Mouse (Mus musculus) kidney, postnatal 25 days (tissue): ENCODE results near the gene Pld2.
"Not testable (repeated sequence)": the region's sequence is repeated elsewhere in the genome, so short reads cannot be mapped to it uniquely, and the experiment has no call there.

Source experiments
- DNase-seq, 2 experiments: peaks; one replicate each; pipeline ENCODE4 v3.0.0; 2021; ENCODE audit warnings: mixed read lengths in 2 of 2

The Pld2 gene

DNA sequence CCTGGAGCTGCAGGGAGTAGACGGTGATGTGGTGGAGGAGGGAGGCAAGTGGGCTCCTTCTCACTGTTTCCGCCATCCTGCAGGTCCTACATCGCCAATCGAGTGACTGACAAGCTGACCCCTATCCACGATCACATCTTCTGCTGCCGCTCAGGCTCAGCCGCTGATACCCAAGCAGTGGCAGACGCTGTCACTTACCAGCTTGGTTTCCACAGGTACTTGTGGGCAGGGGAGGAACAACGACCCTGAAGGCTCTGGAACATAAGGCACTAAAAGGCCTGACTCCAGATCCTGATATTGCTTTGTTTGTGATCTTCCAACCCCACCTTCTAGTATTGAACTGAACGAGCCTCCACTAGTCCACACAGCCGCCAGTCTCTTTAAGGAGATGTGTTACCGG, 13.7 kb upstream of the Pld2 start:
- no peak for DNase-seq

DNA sequence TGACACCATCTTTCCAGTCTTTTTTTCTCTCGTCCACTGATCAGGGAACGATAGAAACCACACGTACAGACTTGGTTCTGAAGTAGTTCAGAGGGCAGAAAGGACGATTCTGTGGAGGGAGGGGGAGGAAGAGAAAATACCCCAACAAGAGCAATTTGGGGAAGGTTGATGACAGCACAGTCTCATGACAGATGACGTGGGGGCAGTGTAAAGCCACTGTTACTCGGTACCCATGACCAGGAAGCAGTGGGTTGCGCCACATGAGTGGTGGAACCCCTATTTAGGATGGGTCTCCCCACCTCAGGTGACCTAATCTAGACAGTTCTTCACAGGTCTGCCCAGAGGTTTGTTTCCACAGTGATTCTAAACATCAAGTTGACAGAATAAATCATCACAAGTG, 11.3 kb upstream of the Pld2 start:
- no peak for DNase-seq

DNA sequence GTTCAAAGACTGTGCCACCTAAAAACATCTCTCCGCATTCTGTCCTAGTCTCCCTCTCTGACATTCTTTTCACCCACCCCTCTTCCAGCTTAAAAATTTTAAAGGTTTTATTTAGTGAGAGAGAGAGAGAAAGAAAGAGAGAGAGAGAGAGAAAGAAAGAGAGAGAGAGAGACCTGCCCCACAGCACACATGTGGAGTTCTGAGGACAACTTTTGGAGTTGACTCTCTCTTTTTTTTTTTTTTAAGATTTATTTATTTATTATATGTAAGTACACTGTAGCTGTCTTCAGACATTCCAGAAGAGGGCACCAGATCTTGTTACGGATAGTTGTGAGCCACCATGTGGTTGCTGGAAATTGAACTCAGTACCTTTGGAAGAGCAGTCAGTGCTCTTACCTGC, 8.8 kb upstream of the Pld2 start:
- DNase-seq: not testable (repeated sequence)

DNA sequence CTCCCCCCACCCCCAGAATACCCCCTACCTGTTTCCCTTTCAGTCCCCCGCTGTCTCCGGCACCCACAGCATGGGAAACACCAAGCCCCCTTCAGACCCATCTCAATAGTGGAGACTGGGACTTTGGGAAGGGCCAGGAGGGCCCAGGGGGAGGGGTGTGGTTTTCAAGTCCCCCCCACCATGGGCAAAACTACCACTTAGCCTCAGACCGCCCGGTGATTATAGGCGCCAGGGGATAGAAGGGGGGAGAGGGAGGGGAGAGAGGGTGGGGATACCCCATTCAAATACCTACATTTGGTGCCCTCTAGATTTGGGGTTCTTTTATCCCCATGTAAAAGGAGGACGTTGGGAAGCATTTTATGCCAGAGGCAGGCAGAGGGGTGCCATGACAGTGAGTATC, 7.0 kb upstream of the Pld2 start, which contains the start of gene Gm40193:
Gene Gm40193, minus strand, starts transcription at position 101 of the 400 bp plus-strand sequence.
- no peak for DNase-seq

DNA sequence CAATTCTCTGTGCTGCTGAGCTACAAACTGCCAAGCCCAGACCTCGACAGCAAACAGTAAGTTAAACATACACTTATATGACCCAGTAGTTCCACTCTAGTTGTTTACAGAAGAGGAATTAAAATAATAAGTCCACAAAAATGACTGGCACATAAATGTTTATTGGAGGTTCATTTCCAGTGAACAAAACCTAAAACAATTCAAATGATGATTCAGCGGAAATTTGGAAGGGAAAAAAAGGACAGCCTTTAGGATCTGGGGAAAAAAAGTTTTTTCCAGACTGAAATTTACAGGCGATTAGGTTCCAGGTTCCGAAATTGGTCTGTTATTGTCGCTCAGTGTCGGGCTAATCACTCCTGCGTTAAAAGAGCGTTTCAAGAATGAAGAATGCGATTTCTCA, 441 bp upstream of the Pld2 start:
- no peak for DNase-seq

DNA sequence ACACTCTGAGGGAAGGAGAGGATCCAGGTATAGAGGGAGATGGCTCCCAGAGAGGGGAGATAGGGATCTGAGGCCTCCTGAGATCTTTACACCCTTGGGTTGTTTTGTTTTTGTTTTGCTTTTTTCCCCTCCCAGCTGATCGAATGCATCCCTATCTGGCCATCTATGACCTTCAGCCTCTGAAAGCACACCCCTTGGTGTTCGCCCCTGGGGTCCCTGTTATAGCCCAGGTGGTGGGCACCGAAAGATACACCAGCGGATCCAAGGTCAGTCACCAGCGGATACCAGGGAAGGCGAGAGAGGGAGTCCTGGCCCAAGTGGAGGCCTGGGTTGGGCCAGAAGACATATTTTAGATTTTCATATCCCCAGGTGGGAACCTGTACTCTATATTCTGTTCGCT, 1.1 kb downstream of the Pld2 start:
- no peak for DNase-seq

DNA sequence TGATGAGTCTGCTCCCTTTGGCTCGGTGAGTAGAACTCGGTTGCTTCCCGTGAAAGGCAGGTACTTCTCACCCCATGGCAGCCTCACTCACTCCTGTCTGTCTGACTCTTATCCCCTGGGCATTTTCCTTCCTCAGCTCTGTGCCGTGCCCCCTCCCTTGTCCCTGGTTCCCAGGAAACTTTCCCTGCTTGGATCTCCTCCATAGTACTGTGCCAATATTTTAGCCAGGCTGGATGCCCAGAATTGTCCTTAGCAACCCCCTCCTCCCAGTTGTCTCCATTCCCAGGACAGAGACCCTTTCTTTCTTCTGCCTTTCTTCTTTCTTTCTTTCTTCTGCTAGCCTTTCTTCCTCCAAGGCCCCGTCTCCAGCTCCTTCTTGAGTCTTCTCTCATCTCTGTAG, 1.6 kb downstream of the Pld2 start:
- no peak for DNase-seq

DNA sequence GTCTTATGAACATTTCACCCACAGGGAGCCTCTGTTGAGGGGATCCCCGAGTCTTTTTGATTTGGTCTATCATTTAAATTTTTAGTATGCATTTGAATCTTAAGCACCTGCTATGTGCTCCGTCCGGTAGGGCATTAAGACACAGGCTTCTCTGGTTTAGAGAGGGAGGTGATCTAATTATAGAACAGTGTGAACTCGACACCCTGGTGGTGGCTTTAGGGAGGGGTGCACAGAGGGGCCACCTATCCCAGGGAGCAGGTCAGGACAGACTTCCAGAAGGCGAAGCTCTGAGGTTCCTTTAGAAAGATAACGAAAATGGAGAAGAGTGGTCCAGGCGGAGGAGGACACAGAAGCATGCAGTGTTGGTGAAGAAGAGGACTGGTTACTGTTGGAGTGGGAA, 4.6 kb downstream of the Pld2 start:
- DNase-seq: no peak

DNA sequence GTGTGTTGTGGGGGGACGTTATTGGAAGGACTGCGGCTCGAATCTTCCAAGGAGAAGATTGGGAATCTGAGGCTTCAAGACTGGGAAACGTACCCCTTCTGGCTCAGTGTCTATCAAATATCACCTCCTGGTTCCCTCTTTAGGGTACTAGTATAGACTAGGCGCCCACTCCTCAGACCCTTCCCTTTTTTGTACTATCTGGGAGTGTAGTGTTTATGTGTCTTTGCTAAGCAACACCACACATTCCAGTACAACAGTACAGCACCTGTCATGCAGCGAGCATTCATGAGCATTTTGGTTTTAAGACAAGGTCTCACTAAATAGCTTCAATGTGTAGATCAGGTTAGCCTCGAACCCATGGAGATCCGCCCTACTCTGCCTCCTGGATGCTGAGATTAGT, 11.7 kb downstream of the Pld2 start:
- DNase-seq: no peak

DNA sequence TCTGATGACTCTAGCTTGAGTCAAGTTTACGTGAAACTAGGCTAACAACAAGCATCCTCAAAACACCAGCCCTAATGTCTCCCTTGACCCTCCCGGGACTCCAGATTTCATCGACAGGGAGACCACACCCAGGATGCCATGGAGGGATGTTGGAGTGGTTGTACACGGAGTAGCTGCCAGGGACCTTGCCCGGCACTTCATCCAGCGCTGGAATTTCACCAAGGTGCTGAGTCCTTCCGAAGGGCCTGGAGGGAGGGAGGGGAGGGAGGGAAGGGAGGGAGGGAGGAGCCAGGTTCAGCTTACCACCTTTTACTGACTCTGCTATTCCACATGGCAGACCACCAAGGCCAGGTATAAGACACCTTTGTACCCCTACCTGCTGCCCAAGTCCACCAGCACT, 14.1 kb downstream of the Pld2 start:
- no peak for DNase-seq

DNA sequence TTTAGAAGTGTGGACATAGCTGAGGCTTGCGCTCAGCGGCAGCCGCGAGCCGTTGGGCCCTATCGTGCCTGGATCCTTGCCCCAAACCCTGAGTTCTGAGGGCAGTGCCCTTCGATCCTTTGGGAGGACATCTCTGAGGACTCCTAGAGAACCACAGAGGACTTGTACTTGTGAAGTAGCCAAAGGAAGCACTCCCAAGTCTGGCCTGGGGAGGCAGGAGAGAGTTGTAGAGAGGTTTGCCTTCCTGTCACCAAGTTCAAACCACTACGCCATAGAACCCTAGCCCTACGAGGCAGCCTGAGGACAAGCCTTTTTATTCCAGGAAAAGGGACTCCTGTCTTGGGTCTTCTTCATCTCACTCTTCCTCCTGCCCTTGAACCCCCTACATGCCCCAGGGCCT, 17.7 kb downstream of the Pld2 start:
- DNase-seq: no peak

DNA sequence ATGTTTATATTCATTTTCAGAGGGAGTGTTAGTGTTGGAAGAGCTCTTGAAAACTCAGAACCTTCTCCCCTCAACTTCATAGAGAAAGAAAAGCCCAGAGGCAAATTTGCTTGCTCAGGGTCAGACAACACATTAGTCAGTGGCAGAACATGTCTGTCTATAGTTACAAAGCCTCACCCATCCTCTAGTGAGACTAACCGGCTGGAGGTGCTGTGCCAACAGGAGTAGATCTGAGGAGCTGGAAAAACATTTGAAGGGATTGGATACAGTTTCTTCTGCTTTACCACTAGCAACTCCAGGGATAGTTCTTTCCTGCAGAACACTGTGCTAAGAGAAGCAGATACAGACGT, 22.0 kb downstream of the Pld2 start:
- DNase-seq: no peak

DNA sequence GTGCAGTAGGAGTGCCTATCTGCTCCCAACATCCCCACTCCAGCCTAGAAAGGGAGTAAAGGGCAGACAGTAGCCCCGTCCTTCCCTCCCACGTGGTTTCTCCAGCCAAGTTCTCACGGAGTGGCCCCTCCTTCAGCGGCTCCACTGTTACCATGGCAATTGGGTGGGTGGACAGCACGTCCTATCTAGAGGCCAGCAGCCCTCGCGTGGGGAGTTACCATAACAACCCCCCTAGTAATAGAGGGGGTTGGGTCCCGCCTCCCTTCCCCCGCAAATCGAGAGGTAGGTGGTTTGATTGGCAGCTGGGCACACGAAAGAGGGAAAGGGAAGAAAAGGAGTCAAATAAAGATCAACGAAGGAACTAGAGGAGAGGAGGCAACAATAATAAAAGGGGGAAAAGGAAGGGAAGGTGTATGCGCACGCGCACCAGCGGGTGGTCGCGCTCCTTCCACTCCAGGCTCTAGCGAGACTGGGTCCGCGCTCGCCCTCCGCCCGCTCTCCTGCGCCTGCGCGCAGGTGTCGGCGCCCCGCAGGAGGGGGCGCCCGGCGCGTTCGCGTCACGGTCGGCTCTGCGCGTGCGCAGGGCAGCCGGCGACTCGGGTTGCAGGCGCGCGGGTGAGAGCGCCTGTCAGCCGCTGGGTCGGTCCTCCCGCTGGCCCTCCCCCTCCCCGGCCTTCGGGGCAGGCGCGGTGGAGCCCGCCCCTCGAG, 22.6 kb downstream of the Pld2 start, which contains the start of gene Mink1:
Gene Mink1, plus strand, starts transcription at position 595 of the 708 bp plus-strand sequence.
- DNase-seq: peak; percentile 89 to 97

DNA sequence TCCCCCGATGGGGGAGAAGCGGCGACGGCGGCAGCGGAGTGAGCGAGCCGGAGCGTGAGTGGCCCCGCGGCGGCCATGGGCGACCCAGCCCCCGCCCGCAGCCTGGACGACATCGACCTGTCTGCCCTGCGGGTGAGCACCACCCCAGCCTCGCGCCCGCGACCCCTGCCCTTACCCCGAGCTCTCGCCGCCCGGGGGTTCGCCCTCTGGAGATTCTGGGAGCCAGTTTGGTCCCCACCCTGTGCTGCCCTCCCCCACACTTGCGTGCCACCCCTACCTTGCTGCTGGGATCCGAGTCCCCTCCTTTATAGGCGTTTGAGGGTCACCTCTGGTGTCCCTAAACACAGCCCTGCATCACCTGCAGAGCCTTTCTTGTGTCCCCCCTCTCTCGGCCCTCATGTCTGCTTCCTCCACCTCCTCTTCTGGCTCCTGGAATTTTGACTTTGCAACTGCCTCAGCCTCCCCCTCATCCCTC, 23.2 kb downstream of the Pld2 start:
- no peak for DNase-seq

DNA sequence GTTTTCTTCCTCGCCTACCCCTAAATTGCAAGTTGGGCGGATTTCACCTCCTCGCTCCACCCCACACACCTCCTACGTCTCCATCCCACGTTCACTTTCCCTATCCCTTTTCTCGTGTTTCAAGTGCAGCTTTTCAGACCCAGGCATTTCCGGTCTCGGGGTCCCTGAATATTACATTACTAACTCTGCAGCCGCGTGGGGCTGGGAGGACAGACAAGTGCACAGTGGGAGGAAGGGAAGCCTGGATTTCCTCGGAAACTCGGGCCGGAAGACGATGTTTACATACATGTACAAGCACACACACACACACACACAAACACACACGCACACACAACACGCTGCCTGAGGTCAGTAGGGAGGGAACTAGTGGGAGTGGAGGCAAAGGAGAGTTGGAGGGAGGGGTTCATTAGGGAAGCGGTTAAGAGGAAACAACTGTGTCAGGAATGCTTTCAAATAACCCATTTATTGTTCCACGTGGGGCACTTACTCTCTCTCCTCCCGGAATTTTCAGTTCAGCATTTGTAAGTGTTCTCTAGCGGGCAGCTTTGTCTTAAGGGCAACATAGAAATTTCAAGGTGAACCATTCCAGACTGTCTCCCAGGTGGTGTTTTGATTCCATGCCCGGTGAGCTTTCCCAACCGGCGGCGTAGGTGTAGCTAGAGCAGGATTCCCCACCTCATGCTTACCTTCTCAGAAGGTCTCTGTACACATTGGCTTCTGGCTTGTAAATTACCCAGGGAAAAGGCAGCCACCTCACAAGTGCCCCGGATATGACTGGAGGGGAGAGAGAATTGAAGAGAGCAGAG, 23.8 kb downstream of the Pld2 start:
- DNase-seq: peak; percentile 54 to 70

DNA sequence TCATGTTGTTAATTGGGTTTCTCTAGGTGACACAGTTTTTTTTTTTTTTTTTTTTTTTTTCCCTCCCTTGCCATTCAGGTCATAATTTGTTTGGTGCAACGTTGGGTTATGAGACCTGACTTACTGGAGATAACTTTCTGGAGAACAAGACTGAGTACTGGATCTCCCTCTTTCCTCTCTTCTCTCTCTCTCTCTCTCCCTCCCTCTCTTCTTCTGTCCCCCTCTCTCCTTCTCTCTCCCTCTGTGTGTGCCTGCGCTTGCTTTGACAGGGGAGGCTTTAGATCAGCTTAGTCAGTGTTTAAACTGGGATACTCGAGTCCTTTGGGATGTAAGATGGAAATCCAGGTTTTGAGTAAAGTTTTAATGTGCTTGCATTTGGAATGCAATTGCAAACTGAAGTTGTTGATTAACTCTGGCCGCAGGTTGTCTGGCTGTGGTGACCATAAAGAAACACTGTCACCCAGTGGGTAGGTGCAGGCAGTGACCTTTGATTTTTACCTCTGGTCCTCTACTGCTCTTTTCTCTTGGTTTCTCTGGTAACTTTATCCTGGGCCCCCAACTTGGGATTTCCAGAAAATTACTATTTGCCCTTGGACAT, 24.5 kb downstream of the Pld2 start:
- DNase-seq: peak; percentile 60 to 73

DNA sequence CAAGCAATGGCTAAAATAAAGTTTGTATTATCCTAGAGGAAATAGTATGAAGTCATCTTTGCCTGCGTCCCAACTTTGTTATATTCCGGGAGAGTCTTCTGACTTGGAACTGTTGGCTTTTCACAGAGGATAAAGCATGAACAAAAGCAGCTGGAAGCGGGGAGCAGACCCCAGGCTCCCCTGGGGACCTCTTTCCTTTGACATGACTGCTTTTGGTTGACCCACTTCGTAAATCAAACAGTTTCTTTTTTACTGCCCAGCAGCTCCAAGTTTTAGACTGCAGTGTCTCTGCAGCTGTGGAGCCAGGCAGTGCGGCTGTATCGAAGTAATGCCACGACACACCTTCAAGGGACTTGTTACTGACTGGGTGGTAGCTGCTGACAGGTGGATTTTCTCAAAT, 26.7 kb downstream of the Pld2 start:
- no peak for DNase-seq

DNA sequence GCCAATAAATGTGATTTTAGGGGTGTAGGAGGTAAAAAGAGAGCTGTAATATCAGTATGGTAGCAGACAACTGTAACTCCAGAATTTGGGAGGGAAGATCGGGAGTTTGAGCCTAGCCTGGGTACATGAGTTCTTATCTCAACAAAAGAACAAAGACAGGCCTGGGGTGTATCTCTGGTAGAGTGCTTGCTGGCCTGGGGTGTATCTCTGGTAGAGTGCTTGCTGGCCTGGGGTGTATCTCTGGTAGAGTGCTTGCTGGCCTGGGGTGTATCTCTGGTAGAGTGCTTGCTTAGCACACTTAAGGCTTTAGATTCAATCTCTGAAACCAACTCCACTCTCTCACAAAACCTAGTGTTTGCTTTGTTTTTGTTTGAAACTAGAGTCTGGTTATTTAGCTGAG, 30.8 kb downstream of the Pld2 start:
- not testable (repeated sequence) for DNase-seq

DNA sequence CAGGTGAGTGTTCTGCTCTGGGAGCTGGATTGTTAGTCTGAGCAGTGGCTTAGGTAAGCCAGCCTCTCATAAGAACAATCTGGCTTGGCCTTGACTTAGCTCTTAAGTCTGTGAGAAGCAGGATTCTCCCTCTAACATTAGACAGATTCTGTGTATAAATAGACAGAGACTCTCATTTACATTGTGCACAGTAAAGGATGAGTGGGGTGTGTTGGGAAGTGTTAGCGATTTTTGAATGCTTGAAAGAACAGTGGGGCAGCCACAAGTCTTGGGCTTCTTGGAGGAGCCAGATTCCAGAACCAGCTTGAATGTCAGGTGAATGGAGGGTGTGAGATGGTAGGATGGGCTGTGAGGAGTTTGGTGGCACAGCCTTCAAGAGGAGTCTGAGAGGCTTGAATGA, 31.8 kb downstream of the Pld2 start:
- DNase-seq: no peak

DNA sequence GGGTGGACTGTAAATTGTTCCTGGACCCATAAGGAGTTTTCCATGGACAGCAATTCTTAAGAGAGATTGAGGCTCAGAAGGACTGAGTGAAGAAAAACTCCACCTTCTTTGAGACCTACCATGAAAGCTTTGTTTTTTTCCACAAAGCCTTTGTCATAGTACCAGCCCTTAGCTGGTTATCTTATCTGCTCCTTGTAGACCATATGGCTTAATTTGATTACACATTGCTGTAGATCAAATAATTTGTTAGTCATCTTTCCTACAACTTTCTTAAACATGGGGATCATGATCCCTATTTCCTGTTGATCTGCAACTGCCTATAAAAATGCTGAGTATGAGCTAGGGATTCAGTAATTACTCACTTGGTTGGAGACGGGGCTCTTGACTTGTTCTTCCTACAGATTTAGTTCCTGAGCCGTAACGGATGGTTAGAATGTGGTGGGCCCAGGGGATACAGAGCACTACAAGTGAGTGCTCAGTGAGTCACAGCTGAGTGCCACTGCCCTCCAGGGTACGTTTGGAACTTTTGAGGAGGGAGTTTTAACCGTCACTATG, 32.6 kb downstream of the Pld2 start:
- no peak for DNase-seq

DNA sequence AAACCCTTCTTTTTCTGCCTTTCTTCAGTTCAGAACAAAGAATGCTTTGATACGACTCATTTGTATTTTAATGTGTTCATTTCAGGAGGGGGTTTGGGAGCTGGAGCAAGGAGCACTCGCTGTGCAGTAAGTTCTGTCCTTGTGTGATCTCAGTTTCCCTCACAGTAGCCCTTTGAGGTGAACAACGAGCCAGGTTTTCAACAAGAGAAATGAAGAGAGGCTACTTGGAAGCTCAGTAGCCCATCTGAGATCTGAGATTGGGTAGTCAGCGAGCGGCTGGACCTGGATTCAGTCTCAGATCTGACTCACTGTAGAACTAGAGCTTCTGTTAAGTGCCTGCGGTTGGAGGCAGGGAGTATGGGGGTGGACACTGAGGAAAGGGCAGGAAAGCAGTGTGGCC, 34.0 kb downstream of the Pld2 start:
- DNase-seq: no peak

DNA sequence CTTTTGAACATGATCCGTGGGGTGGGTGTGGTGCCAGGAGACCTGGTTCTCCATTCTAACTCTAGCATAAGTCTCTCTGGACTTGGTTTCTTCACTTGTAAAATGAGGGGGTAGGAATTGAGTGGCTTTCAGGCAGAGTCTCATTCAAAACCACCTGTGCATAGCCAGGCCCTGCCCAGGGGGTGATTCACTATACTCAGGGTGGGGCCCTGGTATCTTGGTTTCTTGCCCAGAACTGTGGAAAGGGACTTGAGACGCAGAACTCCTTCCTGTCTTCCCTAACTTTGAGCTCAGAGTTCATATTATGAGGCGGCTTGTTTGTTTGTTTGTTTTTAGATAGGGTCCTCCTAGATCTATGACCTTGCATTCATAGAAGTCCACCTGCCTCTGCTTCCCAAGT, 37.3 kb downstream of the Pld2 start:
- DNase-seq: peak; percentile 30 to 54

DNA sequence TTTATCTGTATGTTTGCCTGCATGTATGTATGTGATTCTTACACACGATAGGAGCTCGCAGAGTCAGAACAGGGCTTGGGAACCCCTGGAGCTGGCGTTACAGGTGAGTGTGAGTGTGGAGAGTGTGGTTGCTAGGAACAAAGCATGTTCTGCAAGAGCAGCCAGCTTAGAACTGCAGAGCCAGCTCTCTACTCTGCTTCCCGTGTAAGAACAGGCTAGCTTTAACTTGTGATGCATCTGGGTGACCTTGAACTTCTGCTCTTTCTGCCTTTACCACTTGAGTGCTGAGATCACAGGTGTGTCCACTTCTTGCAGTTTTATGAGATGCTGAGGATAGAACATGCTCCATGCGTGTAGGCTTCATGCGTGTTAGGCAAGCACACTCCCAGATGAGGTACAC, 39.1 kb downstream of the Pld2 start:
- no peak for DNase-seq
